Mouse (Mus musculus) intestine, postnatal 0 days (tissue): ENCODE data around the gene Bco2. TPM values are rescaled to one million over a fixed set of nuclear protein-coding genes. Genes with fewer than 3 reads are reported as not detected.
A peak's percentile ranks its signal among the peaks of the same experiment; 100 is the strongest.

Experiments
- ATAC-seq: fragments of 200-750 bp; cut with Nextera tagmentation; 2 replicates; pipeline ENCODE4 v1.8.0; 2017; ENCODE audit warnings: mild to moderate bottlenecking, moderate TSS enrichment, moderate library complexity
- H3K27ac ChIP-seq: fragments of 300-500 bp; sonication (generic); 2 replicates; pipeline ENCODE4 v1.5.1; 2014; ENCODE audit warnings: mild to moderate bottlenecking, low read depth, low read length, moderate library complexity
- H3K27me3 ChIP-seq: fragments of 300-500 bp; sonication (generic); replicated peaks from 2 replicates; pipeline ENCODE4 v1.6.1; 2014; ENCODE audit warnings: low read length, mixed read lengths; ENCODE audit not compliant: control insufficient read depth, insufficient read depth
- H3K36me3 ChIP-seq: fragments of 300-500 bp; sonication (generic); 2 replicates; pipeline ENCODE4 v1.6.1; 2014; ENCODE audit warnings: mild to moderate bottlenecking, moderate library complexity; ENCODE audit not compliant: control insufficient read depth, insufficient read depth
- H3K4me1 ChIP-seq: fragments of 300-500 bp; sonication (generic); replicated peaks from 2 replicates; pipeline ENCODE4 v1.6.1; 2014; ENCODE audit warnings: antibody characterized with exemption, low read length, mixed read lengths; ENCODE audit not compliant: control insufficient read depth, insufficient read depth
- H3K4me2 ChIP-seq: fragments of 300-500 bp; sonication (generic); replicated peaks from 2 replicates; pipeline ENCODE4 v1.6.1; 2014; ENCODE audit warnings: low read depth, mild to moderate bottlenecking, moderate library complexity
- H3K4me3 ChIP-seq: fragments of 300-500 bp; sonication (generic); 2 replicates; pipeline ENCODE4 v1.5.1; 2014; ENCODE audit warnings: low read depth, low read length
- H3K9ac ChIP-seq: fragments of 300-500 bp; sonication (generic); 2 replicates; pipeline ENCODE4 v1.6.1; 2014; ENCODE audit warnings: mild to moderate bottlenecking, low read depth, low read length
- H3K9me3 ChIP-seq: fragments of 300-500 bp; sonication (generic); 2 replicates; pipeline ENCODE4 v1.6.1; 2016; ENCODE audit warnings: mixed run types; ENCODE audit not compliant: control insufficient read depth
- CTCF ChIP-seq: sonication (generic); IDR thresholded peaks from 2 replicates; pipeline ENCODE4 v1.5.1; 2016; ENCODE audit warnings: low read depth, mild to moderate bottlenecking, control low read depth, antibody characterized with exemption, moderate library complexity
- WGBS: fragments of 180-500 bp; shearing (Covaris S2); extraction: QIAGEN DNeasy Blood & Tissue Kit; methylation state at CpG from one replicate; pipeline ENCODE4 v1.1.7; 2014; 5-methylcytosine and 5-hydroxymethylcytosine counted together
- polyA plus RNA-seq: library from polyadenylated mRNA; unstranded; fragments of >200 nt; fragmentation: Nextera tagmentation; extraction: Ambion mirVana; gene quantifications from 2 replicates; pipeline ENCODE4 v1.2.1, GENCODE M21; 2015

The Bco2 gene
- polyA plus RNA-seq, 1 experiment from 2014 or later = 4.7 TPM

DNA sequence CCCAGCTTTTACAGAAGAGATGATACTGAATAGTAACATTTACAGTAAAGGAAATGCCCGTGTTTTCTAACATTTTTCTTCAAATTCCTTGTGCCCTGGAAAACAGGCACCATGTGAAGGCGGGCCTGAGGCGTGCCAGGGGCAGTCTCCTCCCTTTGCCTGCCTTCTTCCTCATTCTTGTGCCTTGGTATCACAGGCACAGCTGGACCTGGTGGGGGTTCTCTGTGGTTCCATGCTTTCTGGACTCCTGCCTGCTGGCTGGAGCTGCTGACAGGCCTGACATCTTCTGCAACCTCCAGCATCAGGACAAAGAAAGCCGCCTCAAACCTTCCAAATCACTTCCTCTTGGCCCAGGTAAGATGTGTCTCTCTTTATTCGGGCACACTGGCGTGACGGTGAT is 10.2 kb upstream of the Bco2 start:
- Histone ChIP-seq H3K4me3 (no peak overlapping the region), H3K27ac (no peak overlapping the region), H3K9me3 (no peaks in the 10 kb centered on the region), H3K36me3 (no peaks in the 10 kb centered on the region), H3K4me1 (no peaks in the 10 kb centered on the region; the same call in 1 of the 2 replicates), H3K4me2 (0 out of 2 replicates have a peak overlapping the region, but pooled peaks have one; percentile 30), H3K27me3 (no peaks in the 10 kb centered on the region), H3K9ac (no peak overlapping the region)
- 75% methylated on average over 7 of the region's 7 CpGs for WGBS
- no peak for ATAC-seq
- no peak for TF ChIP-seq CTCF

DNA sequence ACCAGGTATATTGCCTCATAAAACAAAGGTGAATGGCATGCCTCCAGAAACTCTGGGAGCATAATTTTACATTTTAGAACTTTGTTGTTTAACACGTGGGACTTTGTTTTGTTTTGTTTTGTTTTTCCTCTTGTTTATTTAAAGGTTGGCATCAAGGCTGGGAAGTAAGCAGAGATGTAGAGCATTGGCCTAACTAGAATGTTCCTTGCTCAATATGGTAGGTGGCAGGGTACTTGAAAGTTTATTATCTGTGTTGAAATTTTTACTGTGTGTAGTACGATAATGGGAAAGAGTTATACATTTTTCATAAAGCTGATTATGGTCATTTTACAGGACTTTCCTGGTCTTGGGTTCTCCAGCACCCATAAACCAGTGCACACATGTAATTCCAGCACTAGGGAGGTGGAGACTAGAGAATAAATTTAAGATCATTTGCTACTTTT is 7.0 kb upstream of the Bco2 start:
- whole genome bisulfite sequencing = 45% methylated on average over 2 of the region's 2 CpGs
- no peaks in the 10 kb centered on the region for H3K4me1 ChIP-seq
- ATAC-seq = peak; percentile 79
- H3K4me3 ChIP-seq = no peak overlapping the region
- H3K27me3 ChIP-seq = no peaks in the 10 kb centered on the region
- TF ChIP-seq CTCF = no peak
- H3K9ac ChIP-seq = no peak overlapping the region
- H3K4me2 ChIP-seq = no peak overlapping the region
- H3K9me3 ChIP-seq = no peaks in the 10 kb centered on the region
- H3K36me3 ChIP-seq = no peaks in the 10 kb centered on the region
- H3K27ac ChIP-seq = no peak overlapping the region

DNA sequence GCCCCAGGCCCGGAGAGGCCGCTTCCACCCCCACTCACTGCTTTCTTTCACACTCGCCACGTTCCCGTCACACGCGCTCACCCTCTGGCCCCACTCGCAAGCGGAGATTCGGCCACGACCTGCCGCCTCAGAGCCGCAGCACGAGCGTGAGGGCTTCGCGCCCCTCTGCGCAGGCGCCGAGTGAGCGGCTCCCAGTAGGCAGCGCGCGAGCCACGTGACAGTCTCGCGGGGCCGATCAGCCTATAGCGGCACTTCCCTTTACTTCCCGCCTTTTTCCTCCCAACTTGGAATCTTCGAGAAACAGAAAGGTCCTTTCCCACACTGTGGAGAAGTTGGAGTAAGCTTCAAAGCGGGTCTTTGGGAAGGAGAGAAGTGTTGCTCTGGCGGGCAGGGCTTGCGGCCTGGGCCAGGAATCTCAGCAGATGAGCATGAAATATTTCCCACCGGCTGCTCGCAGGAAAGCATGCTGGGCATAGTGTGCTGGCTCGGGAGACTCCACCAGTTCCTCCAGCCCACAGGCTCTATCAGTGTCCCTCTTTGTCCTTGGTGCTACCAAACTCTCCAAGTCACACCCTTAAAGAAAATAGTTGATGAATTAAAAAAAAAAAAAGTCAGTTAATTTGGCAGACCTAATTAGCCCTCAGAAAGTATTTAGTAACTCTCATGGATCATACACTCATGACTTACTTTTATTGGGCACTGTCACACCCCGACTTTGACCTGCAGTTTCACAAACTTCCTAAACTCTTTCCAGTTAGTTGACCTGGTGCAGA is 6.3 kb upstream of the Bco2 start, which contains the start of gene Tex12:
Gene Tex12 (minus strand): TSS at position 181 of the 773 bp plus-strand sequence.
- H3K9ac ChIP-seq = no peak within 1 kb of the TSS
- WGBS = 82% methylated on average over 38 of the region's 38 CpGs
- no peak within 1 kb of the TSS for H3K27ac ChIP-seq
- H3K27me3 ChIP-seq = no peaks in the 10 kb centered on the region
- no peak for TF ChIP-seq CTCF
- peak; percentile 91 for ATAC-seq
- H3K9me3 ChIP-seq = no peaks in the 10 kb centered on the region
- H3K4me1 ChIP-seq = no peaks in the 10 kb centered on the region
- no peak within 1 kb of the TSS; the same call in 1 of the 2 replicates for H3K4me2 ChIP-seq
- no peaks in the 10 kb centered on the region for H3K36me3 ChIP-seq
- H3K4me3 ChIP-seq = no peak within 1 kb of the TSS

DNA sequence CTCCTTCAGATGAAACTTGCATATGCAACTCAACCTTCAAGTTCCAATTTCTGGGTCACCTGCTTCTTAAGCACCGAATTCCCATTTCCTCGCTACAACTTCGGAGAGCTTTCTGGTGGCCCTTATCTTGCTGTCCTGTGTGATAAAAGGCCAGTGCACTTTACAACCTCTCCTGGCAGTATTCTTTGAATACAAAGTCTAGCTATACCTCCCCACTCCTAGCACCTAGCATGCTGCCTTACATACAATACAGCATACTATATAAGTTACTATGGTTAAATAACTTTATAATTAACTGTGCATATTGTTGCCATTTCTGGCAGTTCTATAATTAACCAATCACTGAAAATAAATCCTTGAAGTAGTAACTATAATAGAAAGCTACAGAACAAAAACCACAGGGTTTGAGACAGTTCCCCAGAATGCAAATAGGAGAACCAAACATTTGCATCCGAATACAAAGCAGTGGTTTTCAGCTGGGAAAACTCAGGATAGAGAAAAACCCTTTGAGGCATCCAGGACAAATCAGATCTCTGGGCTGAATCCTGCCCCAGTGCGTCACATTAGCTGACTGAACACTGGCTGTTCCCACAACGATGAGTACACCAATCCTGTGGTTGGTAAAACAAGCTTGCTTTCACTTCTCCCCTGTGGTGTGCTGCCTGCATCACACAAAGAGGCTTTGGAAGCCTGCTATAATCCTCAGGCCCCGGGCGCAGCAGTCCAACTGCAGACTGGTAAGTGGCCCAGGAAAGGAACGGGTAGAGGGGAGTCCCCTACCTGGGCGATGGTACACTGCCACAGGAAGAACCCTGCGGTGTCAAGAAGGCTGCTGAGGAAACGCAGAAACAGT is 514 bp downstream of the Bco2 start, which contains the start of gene Il18:
Gene Il18 (plus strand): TSS at position 587 of the 853 bp plus-strand sequence.
- Histone ChIP-seq H3K9me3 (no peaks in the 10 kb centered on the region), H3K9ac (0 out of 2 replicates have a peak within 1 kb of the TSS, but pooled peaks have one; percentile 17), H3K27ac (peak within 1 kb of the TSS; percentile 84), H3K4me2 (peak within 1 kb of the TSS; percentile 62), H3K4me3 (peak within 1 kb of the TSS; percentile 26), H3K36me3 (no peaks in the 10 kb centered on the region), H3K4me1 (0 out of 2 replicates have a peak, but pooled peaks cover 2% of the 10 kb centered on the region), H3K27me3 (no peaks in the 10 kb centered on the region)
- peak; percentile 89 for ATAC-seq
- 16% methylated on average over 12 of the region's 12 CpGs for WGBS
- no peak for TF ChIP-seq CTCF

DNA sequence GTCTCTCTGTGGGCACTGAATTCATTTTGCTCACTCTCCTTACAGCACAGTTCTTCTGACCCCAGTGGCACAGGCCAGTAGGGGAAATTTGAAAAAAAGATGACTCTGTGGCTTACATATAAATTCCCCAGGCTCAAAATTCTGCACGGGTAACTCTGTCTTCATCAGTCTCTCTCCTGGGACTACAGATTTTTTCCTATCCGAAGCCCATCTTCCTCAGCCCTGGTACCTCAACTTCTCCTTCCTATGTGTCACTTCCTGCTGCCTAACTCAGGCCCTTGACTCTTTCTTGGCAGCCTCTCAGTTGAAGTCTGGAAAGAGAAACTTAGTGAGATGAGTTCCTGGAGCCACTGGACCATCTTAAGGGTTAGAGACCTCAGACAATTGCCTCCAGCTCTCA is 1.4 kb downstream of the Bco2 start:
- Histone ChIP-seq H3K9me3 (no peaks in the 10 kb centered on the region), H3K9ac (no peak overlapping the region), H3K4me1 (0 out of 2 replicates have a peak, but pooled peaks cover 2% of the 10 kb centered on the region), H3K4me2 (0 out of 2 replicates have a peak overlapping the region, but pooled peaks have one; percentile 10), H3K36me3 (no peaks in the 10 kb centered on the region), H3K27ac (0 out of 2 replicates have a peak overlapping the region, but pooled peaks have one; percentile 41), H3K27me3 (no peaks in the 10 kb centered on the region), H3K4me3 (no peak overlapping the region)
- ATAC-seq = no peak
- WGBS = 75% methylated on average over 2 of the region's 2 CpGs
- TF ChIP-seq CTCF = no peak

DNA sequence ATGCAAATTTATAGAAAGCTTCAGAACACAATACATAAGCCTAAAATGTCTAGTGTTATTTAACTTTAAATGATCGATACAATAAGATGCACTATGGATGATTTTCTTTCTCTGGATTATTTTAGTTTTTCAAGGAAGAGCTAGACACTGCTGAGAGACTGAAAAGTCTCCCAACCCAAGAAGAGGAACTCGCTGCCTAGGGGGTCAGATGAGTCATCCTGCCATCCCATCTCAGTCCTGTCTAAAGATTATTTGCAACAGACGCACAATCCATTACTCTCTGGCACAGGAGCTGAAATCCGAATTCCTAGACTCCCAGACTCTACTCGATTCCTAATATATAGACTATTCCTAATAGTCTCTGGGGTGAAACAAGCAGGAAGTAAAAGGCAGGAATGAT is 2.8 kb downstream of the Bco2 start:
- no peaks in the 10 kb centered on the region for H3K27me3 ChIP-seq
- H3K4me2 ChIP-seq = no peak overlapping the region
- no peak for TF ChIP-seq CTCF
- no peak overlapping the region for H3K9ac ChIP-seq
- no peak for ATAC-seq
- 0 out of 2 replicates have a peak, but pooled peaks cover 2% of the 10 kb centered on the region for H3K4me1 ChIP-seq
- H3K4me3 ChIP-seq = no peak overlapping the region
- H3K27ac ChIP-seq = no peak overlapping the region
- 68% methylated on average over 5 of the region's 5 CpGs for WGBS
- no peaks in the 10 kb centered on the region for H3K9me3 ChIP-seq
- no peaks in the 10 kb centered on the region for H3K36me3 ChIP-seq
